Mouse (Mus musculus) small intestine, adult 2 months (tissue): ENCODE data around the gene Gfm1.

ENCODE experiments used
- CTCF ChIP-seq: fragments of 200-500 bp; IDR thresholded peaks from 2 replicates; pipeline ENCODE4 v1.5.1; 2012; ENCODE audit warnings: low read depth, mild to moderate bottlenecking, control low read depth, inconsistent platforms, low read length, moderate library complexity, mixed read lengths; ENCODE audit not compliant: insufficient replicate concordance, insufficient read length; ENCODE audit errors: extremely low read depth
- POLR2A ChIP-seq: fragments of 200-500 bp; IDR thresholded peaks from 2 replicates; pipeline ENCODE4 v1.6.1; 2012; ENCODE audit warnings: low read depth, mild to moderate bottlenecking, control low read depth, inconsistent platforms, low read length, moderate library complexity

DNA sequence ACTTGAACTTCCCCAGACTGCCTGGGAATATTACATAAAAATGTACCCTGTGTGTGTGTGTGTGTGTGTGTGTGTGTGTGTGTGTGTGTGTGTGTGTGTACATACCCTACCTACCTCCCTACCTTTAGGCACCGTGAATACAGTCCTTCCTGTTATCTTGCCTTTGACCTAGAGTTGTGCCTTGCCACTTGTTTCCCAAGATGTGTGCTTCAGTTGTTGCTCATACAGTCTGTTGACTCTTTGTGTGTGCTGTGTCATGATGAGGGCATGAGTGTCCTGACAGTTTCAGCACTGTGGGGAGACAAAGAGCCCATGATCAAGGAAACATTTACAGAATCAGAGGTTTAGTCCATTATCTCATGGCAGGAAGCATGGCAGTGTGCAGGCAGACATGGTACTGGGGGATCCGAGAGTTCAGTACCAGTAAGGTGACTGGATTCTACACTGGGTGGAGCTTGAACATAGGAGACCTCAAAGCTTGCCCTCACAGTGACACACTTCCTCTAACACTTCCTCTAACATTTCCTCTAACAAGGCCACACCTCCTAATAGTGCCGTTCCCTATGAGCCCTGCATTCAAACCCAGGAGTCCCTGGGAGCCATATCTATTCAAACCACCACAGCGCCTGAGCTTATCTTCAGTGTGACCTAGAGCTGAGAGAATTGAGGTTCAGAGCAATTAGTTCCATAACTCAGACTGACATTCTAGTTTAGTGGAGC, 41.7 kb downstream of the Gfm1 start:
- TF ChIP-seq CTCF (no peak), POLR2A (no peak)
